Mouse (Mus musculus) cerebellum, adult (tissue): ENCODE measurements around the gene Tmsb4x.

Experiments
- ATAC-seq: cut with Nextera tagmentation; 2 replicates; pipeline ENCODE4 v1.9.2; 2017; ENCODE audit warnings: mild to moderate bottlenecking, moderate library complexity, mixed read lengths; ENCODE audit not compliant: insufficient number of reproducible peaks, low FRiP score, low TSS enrichment

Tmsb4x gene

GRCm38 (mm10) chrX:167183535-167183934 lies 25.6 kb downstream of the Tmsb4x start:
- no peak for ATAC-seq

- no peak for ATAC-seq
Observed at GRCm38 (mm10) chrX:167182411-167182810, 26.7 kb downstream of the Tmsb4x start.

- no peak for ATAC-seq
Observed at GRCm38 (mm10) chrX:167179961-167180642, 29.0 kb downstream of the Tmsb4x start.

- no peak for ATAC-seq
Observed at GRCm38 (mm10) chrX:167179549-167179948, 29.6 kb downstream of the Tmsb4x start.

DNA sequence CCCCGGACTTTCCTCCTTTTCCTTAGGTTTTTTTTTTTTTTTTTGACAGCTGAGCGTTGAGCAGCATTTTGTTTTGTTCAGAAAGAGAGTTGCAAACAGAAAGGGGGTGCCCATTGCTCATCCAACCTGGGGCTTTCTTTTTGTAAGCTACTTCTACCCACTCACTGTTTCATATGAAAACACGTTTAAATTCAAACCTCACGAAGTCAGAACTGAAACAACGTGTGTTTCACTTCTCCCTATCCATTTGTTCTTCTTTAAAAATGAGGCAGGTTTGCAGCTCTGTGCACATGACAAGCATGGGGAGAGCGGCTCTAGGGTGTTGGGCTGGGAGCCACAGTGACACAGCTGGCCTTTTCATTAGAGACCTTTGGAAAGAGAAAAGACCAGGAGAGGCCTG lies 33.8 kb downstream of the Tmsb4x start:
- no peak for ATAC-seq

GRCm38 (mm10) chrX:167174311-167174710 lies 34.8 kb downstream of the Tmsb4x start:
- no peak for ATAC-seq

DNA sequence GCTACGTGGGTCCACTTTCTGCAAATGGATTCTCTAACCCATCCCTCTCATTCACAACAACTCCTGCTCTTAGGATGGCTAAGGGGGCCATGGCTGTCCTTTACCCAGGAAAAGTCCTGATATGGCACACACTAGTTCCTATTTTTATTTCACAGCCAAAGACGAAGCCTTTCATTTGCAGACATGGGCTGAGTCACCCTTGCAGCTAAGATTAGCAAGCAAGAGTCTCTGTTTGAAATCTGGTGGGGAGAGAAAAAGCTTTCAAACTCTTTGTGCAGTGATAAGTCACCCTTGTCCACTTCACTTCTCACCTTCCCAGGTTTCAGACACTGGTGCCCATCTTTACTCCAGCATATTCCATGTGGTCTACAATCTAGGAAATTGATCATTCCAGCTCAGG lies 36.9 kb downstream of the Tmsb4x start:
- no peak for ATAC-seq

GRCm38 (mm10) chrX:167171281-167171680 lies 37.8 kb downstream of the Tmsb4x start:
- ATAC-seq, result no peak

DNA sequence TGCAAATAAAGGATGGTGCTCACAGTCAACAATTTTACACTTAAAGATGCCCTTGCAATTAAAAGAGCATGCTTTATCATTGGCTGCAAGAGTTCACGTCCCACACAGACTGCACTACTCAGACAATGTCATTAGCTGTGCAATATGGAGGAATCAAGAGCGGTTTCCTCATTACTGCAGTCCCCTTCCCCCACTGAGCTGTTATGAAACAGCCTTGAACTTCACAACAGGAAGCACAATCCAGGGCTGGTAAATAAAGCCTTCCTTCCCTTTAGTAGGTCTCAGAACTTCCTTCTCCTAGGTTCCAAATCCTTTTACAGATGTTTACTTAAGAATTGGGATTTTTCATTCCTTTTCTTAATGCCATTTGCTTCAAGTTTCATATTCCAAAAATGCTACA lies 41.8 kb downstream of the Tmsb4x start:
- ATAC-seq, result no peak

GRCm38 (mm10) chrX:167166051-167166450 lies 43.1 kb downstream of the Tmsb4x start:
- ATAC-seq, result no peak

GRCm38 (mm10) chrX:167157691-167158090 lies 51.4 kb downstream of the Tmsb4x start:
- ATAC-seq, result no peak
